9 mouse cellular contexts compared by ENCODE assay signal in genomic region chr14:75445948-75446281, GRCm38 (mm10). TPM values are rescaled to one million over a fixed set of nuclear protein-coding genes. Genes with fewer than 3 reads are reported as not detected.
DNase-seq lines count a peak whose midpoint lies in the region; ATAC-seq and TF ChIP-seq lines count a peak whose summit lies in the region.
"Had no signal": no experiment of that assay in that cellular context is flagged by ENCODE, and none has a peak within 500 bp of the region (broad histone marks: within the 10 kb centered on the region; RNA-seq: fewer than 3 reads in every experiment).

No protein-coding gene starts in this region.

- peak overlapping the region; percentile 59 for H3K4me2 ChIP-seq in neural tube, embryonic 13.5 days

- no peak for TF ChIP-seq CTCF in layer of hippocampus, adult 2 months (conservative IDR thresholded peaks at IDR 0.05)
- no peak for TF ChIP-seq CTCF in embryonic fibroblast, embryonic 13.5 days (IDR thresholded peaks at IDR 0.05; ENCODE audit: borderline replicate concordance, insufficient read depth, low read length)

- H3K27ac ChIP-seq in layer of hippocampus, adult 2 months: peak overlapping the region; percentile 85
- no peak overlapping the region for H3K27ac ChIP-seq in embryonic fibroblast, embryonic 13.5 days (ENCODE audit: insufficient read depth, low read length)
- peak overlapping the region; percentile 74 for H3K27ac ChIP-seq in limb, embryonic 10.5 days
- H3K27ac ChIP-seq in neural tube, embryonic 13.5 days (replicated peaks): peak overlapping the region; percentile 54
- H3K27ac ChIP-seq: macrophage had no signal

- H3K27me3 ChIP-seq in limb, embryonic 10.5 days (ENCODE audit: low read depth, poor library complexity, severe bottlenecking): no peaks in the 10 kb centered on the region
- no peaks in the 10 kb centered on the region for H3K27me3 ChIP-seq in neural tube, embryonic 13.5 days

- peak overlapping the region; percentile 45 for H3K4me3 ChIP-seq in layer of hippocampus, adult 2 months
- H3K4me3 ChIP-seq in embryonic fibroblast, embryonic 13.5 days (ENCODE audit: insufficient read depth, low read length): peak overlapping the region; percentile 5; the same call in 1 of the 2 replicates
- peak overlapping the region; percentile 49 for H3K4me3 ChIP-seq in limb, embryonic 10.5 days
- peak overlapping the region; percentile 28 for H3K4me3 ChIP-seq in neural tube, embryonic 13.5 days

- peak; percentile 9; the same call in 1 of the 2 replicates for ATAC-seq in neural tube, embryonic 13.5 days (ENCODE audit: low read depth)

- H3K9me3 ChIP-seq in limb, embryonic 10.5 days (replicated peaks): no peaks in the 10 kb centered on the region
- no peaks in the 10 kb centered on the region for H3K9me3 ChIP-seq in neural tube, embryonic 13.5 days

- 52% methylated on average over 6 of the region's 6 CpGs for WGBS in limb, embryonic 10.5 days
- WGBS in neural tube, embryonic 13.5 days: 46% methylated on average over 6 of the region's 6 CpGs

- H3K36me3 ChIP-seq in limb, embryonic 10.5 days: no peaks in the 10 kb centered on the region
- no peaks in the 10 kb centered on the region for H3K36me3 ChIP-seq in neural tube, embryonic 13.5 days

- no peak for TF ChIP-seq POLR2A in embryonic fibroblast, embryonic 13.5 days (IDR thresholded peaks at IDR 0.05; ENCODE audit: low read depth, low read length)

- no peak for DNase-seq in layer of hippocampus, adult 2 months (ENCODE audit: low spot score in 2 of 2)
- no peak for DNase-seq in layer of hippocampus, adult 11-12 months (ENCODE audit: low spot score)
- DNase-seq in limb, embryonic 10.5 days (ENCODE audit: low spot score): no peak
- DNase-seq in adrenal gland, adult 8-10 months: no peak
- no peak for DNase-seq in urinary bladder, adult 2 months (ENCODE audit: low spot score)
- no peak for DNase-seq in left cerebral cortex, adult 9 months (ENCODE audit: low spot score in 2 of 2)

- peaks cover 6% of the 10 kb centered on the region; the same call in 1 of the 2 replicates for H3K4me1 ChIP-seq in embryonic fibroblast, embryonic 13.5 days (ENCODE audit: control insufficient read depth, insufficient read depth, low read length)
- H3K4me1 ChIP-seq in limb, embryonic 10.5 days: peaks cover 18% of the 10 kb centered on the region
- H3K4me1 ChIP-seq in neural tube, embryonic 13.5 days (replicated peaks): peaks cover 18% of the 10 kb centered on the region

- peak overlapping the region; percentile 49 for H3K9ac ChIP-seq in neural tube, embryonic 13.5 days

RNA-seq across cellular contexts. Expression of gene Siah3, which starts 9.9 kb away (rescaled TPM):
- total RNA-seq in layer of hippocampus, adult 2 months (2021): 1 to 10 TPM; 7.7 to 8.5 TPM
- not detected in 2 replicates for polyA plus RNA-seq in embryonic fibroblast, embryonic 13.5 days (2011; ENCODE audit: insufficient read length, low read depth, missing spikeins)
- not detected in 2 replicates for polyA plus RNA-seq in limb, embryonic 10.5 days (2016; fragmentation: Nextera tagmentation; extraction: Ambion mirVana)
- polyA plus RNA-seq in neural tube, embryonic 13.5 days (2015; fragmentation: Nextera tagmentation; extraction: Ambion mirVana): 6.0 and 6.9 TPM in 2 replicates
- total RNA-seq in adrenal gland, adult 8-10 months (2022): under 1 TPM; 0.07 to 0.25 (median 0.17) TPM
- 0.01 and 0.03 TPM in 2 replicates for polyA plus RNA-seq in urinary bladder, adult 2 months (2012; rRNA removed)
- polyA plus RNA-seq: macrophage had no signal
